Mouse (Mus musculus) thymus, adult 2 months (tissue): ENCODE results near the gene Tjp1.

Source experiments
- CTCF ChIP-seq: fragments of 200-500 bp; IDR thresholded peaks from 2 replicates; pipeline ENCODE4 v1.5.1; 2012; ENCODE audit warnings: mild to moderate bottlenecking, control low read depth, low read length, moderate library complexity, borderline replicate concordance; ENCODE audit not compliant: control insufficient read depth, poor library complexity, insufficient read depth; ENCODE audit errors: extremely low read depth
- POLR2A ChIP-seq: fragments of 200-500 bp; IDR thresholded peaks from 2 replicates; pipeline ENCODE4 v1.6.1; 2012; ENCODE audit warnings: mild to moderate bottlenecking, low read length, control low read depth, moderate library complexity; ENCODE audit not compliant: control insufficient read depth, poor library complexity, insufficient read depth; ENCODE audit errors: extremely low read depth

GRCm38 (mm10) chr7:65367386-65368245 lies 160.0 kb downstream of the Tjp1 start:
- TF ChIP-seq CTCF, result no peak
- TF ChIP-seq POLR2A, result no peak
